Mouse (Mus musculus): ENCODE results near the gene Pcyt2. TPM values are rescaled to one million over a fixed set of nuclear protein-coding genes. Genes with fewer than 3 reads are reported as not detected.

The Pcyt2 gene
- polyA plus RNA-seq (2012; rRNA removed; ENCODE audit: low replicate concordance), result 661 and 912 TPM in 2 replicates

GRCm38 (mm10) chr11:120617519-120618112, at the start of gene Pcyt2:
TSS of gene Pcyt2 (minus strand) at chr11:120617936.

GRCm38 (mm10) chr11:120661076-120661460, 43.3 kb upstream of the Pcyt2 start, which contains the start of gene Notum:
TSS of gene Notum (minus strand) at chr11:120661175.

GRCm38 (mm10) chr11:120648001-120648476, 30.3 kb upstream of the Pcyt2 start, which contains the start of gene Myadml2:
TSS of gene Myadml2 (minus strand) at chr11:120648158.

GRCm38 (mm10) chr11:120643601-120643987, 25.9 kb upstream of the Pcyt2 start, which contains the start of gene Pycr1:
TSS of gene Pycr1 (minus strand) at chr11:120643769.

GRCm38 (mm10) chr11:120633520-120634343, 16.0 kb upstream of the Pcyt2 start, which contains the start of gene Mafg:
TSS of gene Mafg (minus strand) at chr11:120633600.

GRCm38 (mm10) chr11:120625152-120625775, 7.5 kb upstream of the Pcyt2 start, which contains the start of gene Sirt7:
TSS of gene Sirt7 (minus strand) at chr11:120625240.

GRCm38 (mm10) chr11:120608241-120609034, 9.3 kb downstream of the Pcyt2 start, which contains the start of gene Npb:
TSS of gene Npb (plus strand) at chr11:120608477.

GRCm38 (mm10) chr11:120598283-120598989, 19.3 kb downstream of the Pcyt2 start, which contains the start of the genes Alyref and Anapc11:
TSS of gene Alyref (minus strand) at chr11:120598365.
TSS of gene Anapc11 (plus strand) at chr11:120598421.

GRCm38 (mm10) chr11:120581490-120582267, 36.1 kb downstream of the Pcyt2 start, which contains the start of gene Arhgdia:
TSS of gene Arhgdia (minus strand) at chr11:120581624.

GRCm38 (mm10) chr11:120572752-120573584, 44.8 kb downstream of the Pcyt2 start, which contains the start of gene P4hb:
TSS of gene P4hb (minus strand) at chr11:120573253.

Other genes starting within 250 kb of the Pcyt2 start
- gene Faap100, start 239.2 kb downstream of the Pcyt2 start, polyA plus RNA-seq (2012; rRNA removed; ENCODE audit: low replicate concordance), result 49.3 and 67.2 TPM in 2 replicates
- 48.8 and 65.0 TPM in 2 replicates for gene Nploc4, start 180.2 kb downstream of the Pcyt2 start, polyA plus RNA-seq (2012; rRNA removed; ENCODE audit: low replicate concordance)
- 0.11 and 0.41 TPM in 2 replicates for gene Tspan10, start 175.3 kb downstream of the Pcyt2 start, polyA plus RNA-seq (2012; rRNA removed; ENCODE audit: low replicate concordance)
- 0.27 and 0.28 TPM in 2 replicates for gene Pde6g, start 164.4 kb downstream of the Pcyt2 start, polyA plus RNA-seq (2012; rRNA removed; ENCODE audit: low replicate concordance)
- gene Oxld1, start 159.9 kb downstream of the Pcyt2 start, polyA plus RNA-seq (2012; rRNA removed; ENCODE audit: low replicate concordance), result 24.0 and 38.7 TPM in 2 replicates
- gene Ccdc137, start 159.8 kb downstream of the Pcyt2 start, polyA plus RNA-seq (2012; rRNA removed; ENCODE audit: low replicate concordance), result 4.9 and 6.0 TPM in 2 replicates
- gene Arl16, start 150.3 kb downstream of the Pcyt2 start, polyA plus RNA-seq (2012; rRNA removed; ENCODE audit: low replicate concordance), result 12.1 and 13.4 TPM in 2 replicates
- 161 and 284 TPM in 2 replicates for gene Mrpl12, start 133.3 kb downstream of the Pcyt2 start, polyA plus RNA-seq (2012; rRNA removed; ENCODE audit: low replicate concordance)
- gene Slc25a10, start 126.1 kb downstream of the Pcyt2 start, polyA plus RNA-seq (2012; rRNA removed; ENCODE audit: low replicate concordance), result 495 and 586 TPM in 2 replicates
- 1.7 and 2.5 TPM in 2 replicates for gene Gcgr, start 87.2 kb downstream of the Pcyt2 start, polyA plus RNA-seq (2012; rRNA removed; ENCODE audit: low replicate concordance)
- 28.4 and 38.6 TPM in 2 replicates for gene Mcrip1, start 68.2 kb downstream of the Pcyt2 start, polyA plus RNA-seq (2012; rRNA removed; ENCODE audit: low replicate concordance)
- gene Ppp1r27, start 66.8 kb downstream of the Pcyt2 start, polyA plus RNA-seq (2012; rRNA removed; ENCODE audit: low replicate concordance), result not detected in 2 replicates
- gene P4hb, start 44.7 kb downstream of the Pcyt2 start, polyA plus RNA-seq (2012; rRNA removed; ENCODE audit: low replicate concordance), result 428 and 758 TPM in 2 replicates
- gene Arhgdia, start 36.3 kb downstream of the Pcyt2 start, polyA plus RNA-seq (2012; rRNA removed; ENCODE audit: low replicate concordance), result 773 and 1,267 TPM in 2 replicates
- gene Alyref, start 19.6 kb downstream of the Pcyt2 start, polyA plus RNA-seq (2012; rRNA removed; ENCODE audit: low replicate concordance), result 10.3 and 18.4 TPM in 2 replicates
- gene Anapc11, start 19.5 kb downstream of the Pcyt2 start, polyA plus RNA-seq (2012; rRNA removed; ENCODE audit: low replicate concordance), result 97.9 and 105 TPM in 2 replicates
- gene Npb, start 9.5 kb downstream of the Pcyt2 start, polyA plus RNA-seq (2012; rRNA removed; ENCODE audit: low replicate concordance), result 2.4 and 8.9 TPM in 2 replicates
- 89.3 and 105 TPM in 2 replicates for gene Sirt7, start 7.3 kb upstream of the Pcyt2 start, polyA plus RNA-seq (2012; rRNA removed; ENCODE audit: low replicate concordance)
- 29.6 and 39.6 TPM in 2 replicates for gene Mafg, start 15.7 kb upstream of the Pcyt2 start, polyA plus RNA-seq (2012; rRNA removed; ENCODE audit: low replicate concordance)
- 7.4 and 36.8 TPM in 2 replicates for gene Pycr1, start 25.8 kb upstream of the Pcyt2 start, polyA plus RNA-seq (2012; rRNA removed; ENCODE audit: low replicate concordance)
- gene Myadml2, start 30.2 kb upstream of the Pcyt2 start, polyA plus RNA-seq (2012; rRNA removed; ENCODE audit: low replicate concordance), result 0.45 and 0.62 TPM in 2 replicates
- 0.69 and 4.7 TPM in 2 replicates for gene Notum, start 43.2 kb upstream of the Pcyt2 start, polyA plus RNA-seq (2012; rRNA removed; ENCODE audit: low replicate concordance)
- 164 and 233 TPM in 2 replicates for gene Aspscr1, start 55.0 kb upstream of the Pcyt2 start, polyA plus RNA-seq (2012; rRNA removed; ENCODE audit: low replicate concordance)
- gene Cenpx, start 95.8 kb upstream of the Pcyt2 start, polyA plus RNA-seq (2012; rRNA removed; ENCODE audit: low replicate concordance), result 68.1 and 86.7 TPM in 2 replicates
- 19.5 and 23.4 TPM in 2 replicates for gene Lrrc45, start 96.0 kb upstream of the Pcyt2 start, polyA plus RNA-seq (2012; rRNA removed; ENCODE audit: low replicate concordance)
- 7.2 and 8.1 TPM in 2 replicates for gene Rac3, start 103.5 kb upstream of the Pcyt2 start, polyA plus RNA-seq (2012; rRNA removed; ENCODE audit: low replicate concordance)
- 116 and 156 TPM in 2 replicates for gene Dcxr, start 109.3 kb upstream of the Pcyt2 start, polyA plus RNA-seq (2012; rRNA removed; ENCODE audit: low replicate concordance)
- 4.2 and 5.5 TPM in 2 replicates for gene Cbr2, start 114.2 kb upstream of the Pcyt2 start, polyA plus RNA-seq (2012; rRNA removed; ENCODE audit: low replicate concordance)
- 1.4 and 3.2 TPM in 2 replicates for gene Hmga1b, start 144.9 kb upstream of the Pcyt2 start, polyA plus RNA-seq (2012; rRNA removed; ENCODE audit: low replicate concordance)
- gene Rfng, start 166.3 kb upstream of the Pcyt2 start, polyA plus RNA-seq (2012; rRNA removed; ENCODE audit: low replicate concordance), result 94.9 and 139 TPM in 2 replicates
- 82.5 and 85.8 TPM in 2 replicates for gene Gps1, start 166.3 kb upstream of the Pcyt2 start, polyA plus RNA-seq (2012; rRNA removed; ENCODE audit: low replicate concordance)
- gene Dus1l, start 178.5 kb upstream of the Pcyt2 start, polyA plus RNA-seq (2012; rRNA removed; ENCODE audit: low replicate concordance), result 28.7 and 29.8 TPM in 2 replicates
- 195 and 525 TPM in 2 replicates for gene Fasn, start 206.6 kb upstream of the Pcyt2 start, polyA plus RNA-seq (2012; rRNA removed; ENCODE audit: low replicate concordance)

All from duodenum, adult 2 months (tissue).